In genomic region chr6:149119853-149120252, GRCm38 (mm10) we compare ENCODE assay signal across 8 mouse cellular contexts. TPM values are rescaled to one million over a fixed set of nuclear protein-coding genes. Genes with fewer than 3 reads are reported as not detected.
DNase-seq lines count a peak whose midpoint lies in the region; ATAC-seq lines count a peak whose summit lies in the region.
"Had no signal": no experiment of that assay in that cellular context is flagged by ENCODE, and none has a peak within 500 bp of the region (broad histone marks: within the 10 kb centered on the region; RNA-seq: fewer than 3 reads in every experiment).

No protein-coding gene starts in this region.

- H3K9ac ChIP-seq in heart, embryonic 15.5 days: no peak overlapping the region
- no peak overlapping the region for H3K9ac ChIP-seq in kidney, embryonic 16.5 days (replicated peaks; ENCODE audit: low read length)
- no peak overlapping the region for H3K9ac ChIP-seq in liver, embryonic 16.5 days (ENCODE audit: low read depth, low read length)

- H3K4me3 ChIP-seq in heart, embryonic 15.5 days: no peak overlapping the region
- no peak overlapping the region for H3K4me3 ChIP-seq in kidney, embryonic 16.5 days (ENCODE audit: low read length)
- no peak overlapping the region for H3K4me3 ChIP-seq in liver, embryonic 16.5 days (ENCODE audit: low read depth, low read length)
- H3K4me3 ChIP-seq: erythroblast, embryonic 14.5 days had no signal

- H3K36me3 ChIP-seq in heart, embryonic 15.5 days: no peaks in the 10 kb centered on the region
- H3K36me3 ChIP-seq in kidney, embryonic 16.5 days (ENCODE audit: insufficient read depth, low read length): no peaks in the 10 kb centered on the region
- H3K36me3 ChIP-seq in liver, embryonic 16.5 days (ENCODE audit: control insufficient read depth, insufficient read depth): no peaks in the 10 kb centered on the region

- no peak overlapping the region for H3K4me2 ChIP-seq in heart, embryonic 15.5 days
- H3K4me2 ChIP-seq in kidney, embryonic 16.5 days (replicated peaks; ENCODE audit: low read depth, low read length): no peak overlapping the region
- H3K4me2 ChIP-seq in liver, embryonic 16.5 days (ENCODE audit: low read depth, low read length): no peak overlapping the region

- no peaks in the 10 kb centered on the region for H3K4me1 ChIP-seq in heart, embryonic 15.5 days (replicated peaks)
- H3K4me1 ChIP-seq in kidney, embryonic 16.5 days (ENCODE audit: insufficient read depth, low read length): no peaks in the 10 kb centered on the region
- no peaks in the 10 kb centered on the region for H3K4me1 ChIP-seq in liver, embryonic 16.5 days (ENCODE audit: control insufficient read depth, low read depth, low read length)

- peak; percentile 79 to 84 for DNase-seq in B cell, adult 2 months
- DNase-seq in ES-CJ7 (ENCODE audit: low read depth, low spot score): peak; percentile 75
- peak; percentile 91 for DNase-seq in retina, embryonic 14.5 days (ENCODE audit: low spot score)

- H3K27ac ChIP-seq in heart, embryonic 15.5 days: no peak overlapping the region
- H3K27ac ChIP-seq in kidney, embryonic 16.5 days (ENCODE audit: low read length): no peak overlapping the region
- H3K27ac ChIP-seq in liver, embryonic 16.5 days (ENCODE audit: low read length): no peak overlapping the region

- ATAC-seq in common myeloid progenitor, adult 5-6 weeks (replicated peaks; ENCODE audit: low read depth, poor library complexity, severe bottlenecking): peak; percentile 97
- peak; percentile 58; the same call in 1 of the 2 replicates for ATAC-seq in heart, embryonic 15.5 days (replicated peaks; ENCODE audit: insufficient number of reproducible peaks, insufficient read depth, low FRiP score, low read depth)
- peak; percentile 67; the same call in 1 of the 2 replicates for ATAC-seq in kidney, embryonic 16.5 days (ENCODE audit: low FRiP score, low TSS enrichment)
- ATAC-seq in liver, embryonic 16.5 days (ENCODE audit: low read depth): peak; percentile 20

- 34% methylated on average over 2 of the region's 2 CpGs for whole genome bisulfite sequencing in heart, embryonic 15.5 days
- WGBS in kidney, embryonic 16.5 days: 40% methylated on average over 2 of the region's 2 CpGs
- WGBS in liver, embryonic 16.5 days (ENCODE audit: insufficient replicate concordance): 28% methylated on average over 2 of the region's 2 CpGs

- H3K9me3 ChIP-seq in heart, embryonic 15.5 days (replicated peaks): no peaks in the 10 kb centered on the region
- H3K9me3 ChIP-seq in kidney, embryonic 16.5 days (ENCODE audit: low read length): no peaks in the 10 kb centered on the region
- no peaks in the 10 kb centered on the region for H3K9me3 ChIP-seq in liver, embryonic 16.5 days (replicated peaks; ENCODE audit: control insufficient read depth, low read length)

- no peaks in the 10 kb centered on the region for H3K27me3 ChIP-seq in heart, embryonic 15.5 days
- H3K27me3 ChIP-seq in kidney, embryonic 16.5 days (ENCODE audit: insufficient read depth, low read length): no peaks in the 10 kb centered on the region
- H3K27me3 ChIP-seq in liver, embryonic 16.5 days (ENCODE audit: control insufficient read depth, insufficient read depth, low read depth, low read length): no peaks in the 10 kb centered on the region

RNA-seq across cellular contexts. Expression of gene Gm10203, which starts 10.1 kb away (rescaled TPM):
- not detected in 2 replicates for total RNA-seq in common myeloid progenitor, adult 5-6 weeks (2017)
- polyA plus RNA-seq in heart, embryonic 15.5 days (2015; fragmentation: Nextera tagmentation; extraction: Ambion mirVana): not detected in 2 replicates
- polyA plus RNA-seq in kidney, embryonic 16.5 days (2015; fragmentation: Nextera tagmentation; extraction: Ambion mirVana): not detected in 2 replicates
- not detected in 2 replicates for polyA plus RNA-seq in liver, embryonic 16.5 days (2015; fragmentation: Nextera tagmentation; extraction: Ambion mirVana)
- polyA plus RNA-seq: erythroblast, embryonic 14.5 days had no signal

RNA-seq across cellular contexts. Expression of gene Dennd5b, which starts 18.4 kb away (rescaled TPM):
- total RNA-seq in common myeloid progenitor, adult 5-6 weeks (2017): 3.4 and 4.2 TPM in 2 replicates
- 6.0 and 6.2 TPM in 2 replicates for polyA plus RNA-seq in heart, embryonic 15.5 days (2015; fragmentation: Nextera tagmentation; extraction: Ambion mirVana)
- polyA plus RNA-seq in kidney, embryonic 16.5 days (2015; fragmentation: Nextera tagmentation; extraction: Ambion mirVana): 5.9 and 9.1 TPM in 2 replicates
- polyA plus RNA-seq in liver, embryonic 16.5 days (2015; fragmentation: Nextera tagmentation; extraction: Ambion mirVana): 4.5 TPM in 2 replicates

RNA-seq across cellular contexts. Expression of gene Etfbkmt, which starts 19.8 kb away (rescaled TPM):
- total RNA-seq in common myeloid progenitor, adult 5-6 weeks (2017): 19.7 and 27.1 TPM in 2 replicates
- 12.7 and 13.7 TPM in 2 replicates for polyA plus RNA-seq in heart, embryonic 15.5 days (2015; fragmentation: Nextera tagmentation; extraction: Ambion mirVana)
- polyA plus RNA-seq in kidney, embryonic 16.5 days (2015; fragmentation: Nextera tagmentation; extraction: Ambion mirVana): 21.5 and 21.6 TPM in 2 replicates
- polyA plus RNA-seq in liver, embryonic 16.5 days (2015; fragmentation: Nextera tagmentation; extraction: Ambion mirVana): 13.3 and 15.7 TPM in 2 replicates

Comparison
In these comparisons a context has a peak if more than half of its experiments do, and no peak if none do; other contexts are left out.
1. ATAC-seq: peak in every context shown above with its lines; median percentile 97 in common myeloid progenitor, adult 5-6 weeks; 67 in kidney, embryonic 16.5 days; 58 in heart, embryonic 15.5 days; 20 in liver, embryonic 16.5 days.